Mouse (Mus musculus): ENCODE results near the gene Dph1. TPM values are rescaled to one million over a fixed set of nuclear protein-coding genes. Genes with fewer than 3 reads are reported as not detected.

Gene Dph1
- polyA plus RNA-seq, 1 experiment = 8.8 TPM

GRCm38 (mm10) chr11:75131300-75131699 is 59.7 kb downstream of the Dph1 start:
- no peaks in the 10 kb centered on the region for H3K4me1 ChIP-seq (ENCODE audit: control insufficient read depth, insufficient read depth, low read length)
- TF ChIP-seq CTCF (IDR thresholded peaks at IDR 0.05; ENCODE audit: low read depth, low read length) = no peak
- no peak for TF ChIP-seq POLR2A (IDR thresholded peaks at IDR 0.05; ENCODE audit: borderline replicate concordance, low read depth, low read length)
- H3K27ac ChIP-seq (ENCODE audit: insufficient read depth, low read depth, low read length) = no peak overlapping the region
- H3K4me3 ChIP-seq (ENCODE audit: insufficient read depth, low read length) = no peak overlapping the region

- peaks cover 3% of the 10 kb centered on the region; the same call in 1 of the 2 replicates for H3K4me1 ChIP-seq (ENCODE audit: control insufficient read depth, insufficient read depth, low read length)
- no peak overlapping the region for H3K27ac ChIP-seq (ENCODE audit: insufficient read depth, low read depth, low read length)
- no peak overlapping the region for H3K4me3 ChIP-seq (ENCODE audit: insufficient read depth, low read length)
- TF ChIP-seq POLR2A (IDR thresholded peaks at IDR 0.05; ENCODE audit: borderline replicate concordance, low read depth, low read length) (no peak), CTCF (IDR thresholded peaks at IDR 0.05; ENCODE audit: low read depth, low read length) (no peak)
Observed at GRCm38 (mm10) chr11:75129481-75129880, 61.6 kb downstream of the Dph1 start.

Other genes starting within 250 kb of the Dph1 start
- not detected in 2 replicates for gene Hic1, start 21.7 kb downstream of the Dph1 start, polyA plus RNA-seq (2012; ENCODE audit: insufficient read depth, insufficient read length, missing spikeins)
- gene Ovca2, start 12.4 kb downstream of the Dph1 start, polyA plus RNA-seq (2012; ENCODE audit: insufficient read depth, insufficient read length, missing spikeins) = 13.4 and 17.7 TPM in 2 replicates
- gene Rtn4rl1, start 2.5 kb upstream of the Dph1 start, polyA plus RNA-seq (2012; ENCODE audit: insufficient read depth, insufficient read length, missing spikeins) = 0.91 and 1.6 TPM in 2 replicates
- 43.2 and 48.2 TPM in 2 replicates for gene Rpa1, start 157.1 kb upstream of the Dph1 start, polyA plus RNA-seq (2012; ENCODE audit: insufficient read depth, insufficient read length, missing spikeins)
- gene Smyd4, start 157.2 kb upstream of the Dph1 start, polyA plus RNA-seq (2012; ENCODE audit: insufficient read depth, insufficient read length, missing spikeins) = 3.3 and 4.9 TPM in 2 replicates
- 8.6 and 9.9 TPM in 2 replicates for gene Serpinf1, start 231.5 kb upstream of the Dph1 start, polyA plus RNA-seq (2012; ENCODE audit: insufficient read depth, insufficient read length, missing spikeins)
- gene Serpinf2, start 248.3 kb upstream of the Dph1 start, polyA plus RNA-seq (2012; ENCODE audit: insufficient read depth, insufficient read length, missing spikeins) = not detected in 2 replicates

Measured in bone marrow macrophage, adult 2 months (primary cell).